Mouse (Mus musculus): Measurements from ENCODE around the gene Hdac9.

DNA sequence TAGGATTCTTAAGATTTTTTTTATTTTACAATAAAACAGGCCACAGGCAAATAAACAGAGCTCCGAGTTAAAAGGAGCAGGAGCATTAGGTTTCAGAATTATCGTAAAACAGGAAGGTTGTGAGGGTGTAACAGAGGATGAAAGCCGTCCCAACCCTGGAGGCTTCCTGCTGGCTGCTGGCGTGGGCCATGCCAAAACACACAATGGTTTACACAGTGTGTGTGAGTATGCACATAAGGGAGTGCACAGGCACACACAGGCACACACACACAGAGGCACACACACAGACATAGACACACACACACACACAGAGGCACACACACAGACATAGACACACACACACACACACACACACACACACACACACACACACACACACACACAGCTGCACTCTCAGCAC lies 444.4 kb downstream of the Hdac9 start:
- TF ChIP-seq FLI1 (IDR thresholded peaks at IDR 0.05; ENCODE audit: low read length) (no peak), GATA1 (IDR thresholded peaks at IDR 0.05; ENCODE audit: borderline replicate concordance, low read length) (no peak)
